10 mouse cellular contexts compared by ENCODE assay signal in genomic region chr2:121434854-121435253, GRCm38 (mm10). TPM values are rescaled to one million over a fixed set of nuclear protein-coding genes. Genes with fewer than 3 reads are reported as not detected.
A peak's percentile ranks its signal among the peaks of the same experiment; 100 is the strongest.
DNase-seq lines count a peak whose midpoint lies in the region; ATAC-seq and TF ChIP-seq lines count a peak whose summit lies in the region.
"Had no signal": no experiment of that assay in that cellular context is flagged by ENCODE, and none has a peak within 500 bp of the region (broad histone marks: within the 10 kb centered on the region; RNA-seq: fewer than 3 reads in every experiment).

No protein-coding gene starts in this region.

- no peak for DNase-seq in layer of hippocampus, adult 2 months (ENCODE audit: low spot score in 2 of 2)
- no peak for DNase-seq in layer of hippocampus, adult 11-12 months (ENCODE audit: low spot score)
- peak; percentile 81 for DNase-seq in CD4-positive, CD25-positive, alpha-beta regulatory T cell, adult 2 months (ENCODE audit: low read depth, low spot score)
- DNase-seq in R1 (ENCODE audit: low read depth, low spot score) = peak; percentile 60
- no peak for DNase-seq in kidney, adult 2 months
- DNase-seq in kidney, postnatal 14 days = no peak
- DNase-seq: heart, postnatal 14 days had no signal

- no peak overlapping the region for H3K4me3 ChIP-seq in layer of hippocampus, adult 2 months
- H3K4me3 ChIP-seq in kidney, adult 2 months (ENCODE audit: insufficient read depth, low read depth, low read length) = no peak overlapping the region
- H3K4me3 ChIP-seq: megakaryocyte, embryonic 14.5 days had no signal

- TF ChIP-seq POLR2A in kidney, adult 2 months (IDR thresholded peaks at IDR 0.05; ENCODE audit: low read depth, low read length) = no peak

- peaks cover under 1% of the 10 kb centered on the region; the same call in 1 of the 2 replicates for H3K4me1 ChIP-seq in kidney, adult 2 months (ENCODE audit: control insufficient read depth, insufficient read depth, low read length)
- H3K4me1 ChIP-seq: megakaryocyte, embryonic 14.5 days had no signal

- ATAC-seq in megakaryocyte progenitor cell, adult 5-6 weeks (replicated peaks; ENCODE audit: poor library complexity) = peak; percentile 78

- peaks cover 30% of the 10 kb centered on the region for H3K36me3 ChIP-seq in kidney, adult 2 months (ENCODE audit: control insufficient read depth, insufficient read depth, low read length)

- H3K27me3 ChIP-seq in kidney, adult 2 months (replicated peaks; ENCODE audit: control insufficient read depth, insufficient read depth, low read length) = no peaks in the 10 kb centered on the region
- H3K27me3 ChIP-seq: megakaryocyte, embryonic 14.5 days had no signal

- no peak overlapping the region for H3K27ac ChIP-seq in layer of hippocampus, adult 2 months
- no peak overlapping the region for H3K27ac ChIP-seq in kidney, adult 2 months (ENCODE audit: insufficient read depth, low read depth, low read length)

- 100% methylated on average over 1 of the region's 1 CpGs for WGBS in kidney, adult 2 months

- peak; percentile 81 for TF ChIP-seq CTCF in layer of hippocampus, adult 2 months (conservative IDR thresholded peaks at IDR 0.05)
- TF ChIP-seq CTCF in kidney, adult 2 months (conservative IDR thresholded peaks at IDR 0.05; ENCODE audit: insufficient read depth, insufficient read length, low read depth, low read length) = no peak

RNA-seq across cellular contexts. Expression of gene Ell3, which starts 9.2 kb away (rescaled TPM):
- not detected for total RNA-seq in layer of hippocampus, adult 2 months (2021)
- 0.39 and 0.42 TPM in 2 replicates for total RNA-seq in megakaryocyte progenitor cell, adult 5-6 weeks (2015)
- not detected in 2 replicates for total RNA-seq in megakaryocyte progenitor cell, adult 5-6 weeks (2017)
- 17.2 and 17.8 TPM in 2 replicates for polyA plus RNA-seq in kidney, adult 2 months (2012; rRNA removed)
- total RNA-seq: heart, postnatal 14 days; layer of hippocampus, postnatal 14 days had no signal

RNA-seq across cellular contexts. Expression of gene Serf2, which starts 14.1 kb away (rescaled TPM):
- total RNA-seq in layer of hippocampus, adult 2 months (2021) = 100 to 1,000 TPM; 146 to 155 TPM
- 273 and 317 TPM in 2 replicates for total RNA-seq in megakaryocyte progenitor cell, adult 5-6 weeks (2015)
- total RNA-seq in megakaryocyte progenitor cell, adult 5-6 weeks (2017) = 230 and 255 TPM in 2 replicates
- polyA plus RNA-seq in kidney, adult 2 months (2012; rRNA removed) = 392 and 400 TPM in 2 replicates

RNA-seq across cellular contexts. Expression of gene Hypk, which starts 18.2 kb away (rescaled TPM):
- 10 to 100 TPM; 17.6 to 18.2 TPM for total RNA-seq in layer of hippocampus, adult 2 months (2021)
- total RNA-seq in megakaryocyte progenitor cell, adult 5-6 weeks (2015) = 102 and 117 TPM in 2 replicates
- 106 and 130 TPM in 2 replicates for total RNA-seq in megakaryocyte progenitor cell, adult 5-6 weeks (2017)
- polyA plus RNA-seq in kidney, adult 2 months (2012; rRNA removed) = 6.4 and 6.5 TPM in 2 replicates

RNA-seq across cellular contexts. Expression of gene Catsper2, which starts 21.3 kb away (rescaled TPM):
- 1 to 10 TPM; 5.3 TPM for total RNA-seq in layer of hippocampus, adult 2 months (2021)
- 1.2 and 2.1 TPM in 2 replicates for total RNA-seq in megakaryocyte progenitor cell, adult 5-6 weeks (2015)
- 0.62 and 1.8 TPM in 2 replicates for total RNA-seq in megakaryocyte progenitor cell, adult 5-6 weeks (2017)
- polyA plus RNA-seq in kidney, adult 2 months (2012; rRNA removed) = 1.0 and 1.7 TPM in 2 replicates

RNA-seq across cellular contexts. Expression of gene Pdia3, which starts 21.3 kb away (rescaled TPM):
- 100 to 1,000 TPM; 170 to 193 TPM for total RNA-seq in layer of hippocampus, adult 2 months (2021)
- total RNA-seq in megakaryocyte progenitor cell, adult 5-6 weeks (2015) = 499 and 555 TPM in 2 replicates
- 404 and 432 TPM in 2 replicates for total RNA-seq in megakaryocyte progenitor cell, adult 5-6 weeks (2017)
- polyA plus RNA-seq in kidney, adult 2 months (2012; rRNA removed) = 239 and 531 TPM in 2 replicates

Comparison
In these comparisons a context has a peak if more than half of its experiments do, and no peak if none do; other contexts are left out.
1. DNase-seq: peak in CD4-positive, CD25-positive, alpha-beta regulatory T cell, adult 2 months (single experiment) and R1 (single experiment); none in layer of hippocampus, adult 2 months (0 of 2), layer of hippocampus, adult 11-12 months (single experiment), kidney, adult 2 months (single experiment) and kidney, postnatal 14 days (single experiment).
2. RNA of gene Hypk, which starts 18.2 kb away (total RNA-seq): 102 to 130 TPM in megakaryocyte progenitor cell, adult 5-6 weeks; 17.6 to 18.2 TPM in layer of hippocampus, adult 2 months; every median in the first group is over 4 times any median in the second.